Mouse (Mus musculus) ES-Bruce4 (cell line): ENCODE results near the gene Abcf2.

Source experiments
- CTCF ChIP-seq: IDR thresholded peaks from one replicate; pipeline ENCODE4 v1.8.1; 2011; ENCODE audit warnings: low read depth, low read length
- EP300 ChIP-seq: IDR thresholded peaks from 2 replicates; pipeline ENCODE4 v1.6.1; 2011; ENCODE audit warnings: low read depth, low read length; ENCODE audit not compliant: insufficient read depth
- POLR2A ChIP-seq: IDR thresholded peaks from one replicate; pipeline ENCODE4 v1.8.1; 2011; ENCODE audit warnings: low read length; ENCODE audit not compliant: insufficient read depth

DNA sequence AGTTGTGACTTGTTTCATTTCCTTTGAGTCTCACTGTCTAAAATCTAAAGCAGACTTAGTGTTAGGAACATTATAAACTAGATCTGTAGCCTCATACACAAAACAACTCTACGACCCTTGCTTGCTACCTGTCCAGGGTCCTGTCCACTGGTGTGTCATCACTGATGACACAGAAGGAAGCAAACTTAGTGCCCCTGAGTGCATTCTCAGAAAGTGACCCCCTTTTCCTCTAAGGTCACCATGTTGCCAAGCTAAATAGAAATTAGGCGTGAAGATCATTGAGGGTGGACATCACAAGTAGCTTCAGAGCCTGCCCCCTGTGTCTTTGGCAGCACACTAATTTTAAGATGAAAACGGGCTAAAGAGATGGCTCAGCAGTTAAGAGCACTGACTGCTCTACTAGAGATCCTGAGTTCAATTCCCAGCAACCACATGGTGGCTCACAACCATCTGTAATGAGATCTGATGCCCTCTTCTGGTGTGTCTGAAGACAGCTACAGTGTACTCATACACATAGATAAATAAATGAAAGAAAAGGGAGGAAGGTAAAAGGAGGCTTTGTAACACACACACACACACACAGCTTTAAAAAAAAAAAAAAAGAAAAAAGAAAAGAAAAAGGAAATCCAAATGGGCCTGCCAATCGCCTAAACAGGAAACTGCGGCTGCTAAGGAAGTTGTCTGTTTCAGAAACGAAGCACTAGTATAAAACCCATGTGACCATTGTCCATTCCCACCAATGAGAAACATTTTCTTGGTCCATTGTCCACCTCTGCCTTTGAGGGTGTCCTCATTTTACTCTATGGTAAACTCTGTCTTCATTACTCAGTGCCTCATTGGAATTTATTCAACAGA, 1.1 kb upstream of the Abcf2 start:
- TF ChIP-seq CTCF (no peak), POLR2A (no peak), EP300 (no peak)
